Mouse (Mus musculus) A20 (cell line): ENCODE results near the gene Hltf.
"Not testable (repeated sequence)": the region's sequence is repeated elsewhere in the genome, so short reads cannot be mapped to it uniquely, and the experiment has no call there.

Experiments used
- DNase-seq: peaks from one replicate; pipeline ENCODE4 v3.0.0-alpha.2; 2011; ENCODE audit warnings: low read depth, low spot score

Gene Hltf

DNA sequence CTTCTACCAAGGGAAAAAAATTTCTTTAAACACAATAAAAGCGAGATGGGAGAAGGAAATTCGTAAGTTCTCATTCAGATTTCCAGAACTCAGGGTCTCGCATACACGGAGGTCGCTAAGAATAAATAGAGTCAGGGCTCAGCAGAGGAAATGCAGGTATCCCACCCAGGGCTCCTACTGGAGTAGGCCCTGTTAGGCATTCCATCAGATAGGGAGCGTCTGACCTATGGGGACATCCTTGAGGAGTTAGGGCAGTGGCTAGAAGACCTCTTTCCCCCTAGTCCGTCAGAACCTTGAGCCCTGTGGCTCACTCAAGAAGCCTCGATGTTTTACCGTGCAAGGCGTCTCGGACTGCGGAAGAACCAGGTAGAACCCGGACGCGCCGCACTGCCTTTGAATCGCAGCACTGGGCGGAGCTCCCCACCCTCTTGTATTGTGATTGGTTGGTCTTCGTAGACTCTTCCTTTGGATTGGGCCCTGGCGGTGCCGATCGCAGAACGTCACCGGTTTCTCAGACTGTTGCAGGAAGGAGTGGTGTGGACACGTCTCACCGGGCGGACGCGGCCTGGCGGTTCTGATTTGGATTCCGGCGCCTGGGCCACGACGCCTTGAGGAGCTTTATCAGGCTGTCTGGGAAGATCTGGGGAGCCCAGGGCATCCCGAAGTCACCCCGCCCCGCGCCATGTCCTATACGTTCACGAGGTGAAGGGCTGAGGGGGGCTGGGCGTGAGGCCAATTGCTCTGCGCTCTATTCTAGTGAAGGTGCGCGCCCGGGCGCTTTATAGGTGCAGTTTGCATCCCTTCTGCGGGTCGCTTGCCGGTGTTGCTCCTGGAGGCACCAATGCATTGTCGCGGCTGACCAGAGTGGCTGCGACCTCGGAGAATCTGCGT lies at the start of gene Hltf:
Gene Hltf (plus strand): TSS at position 506 of the 891 bp plus-strand sequence.
- peak; percentile 97 for DNase-seq

DNA sequence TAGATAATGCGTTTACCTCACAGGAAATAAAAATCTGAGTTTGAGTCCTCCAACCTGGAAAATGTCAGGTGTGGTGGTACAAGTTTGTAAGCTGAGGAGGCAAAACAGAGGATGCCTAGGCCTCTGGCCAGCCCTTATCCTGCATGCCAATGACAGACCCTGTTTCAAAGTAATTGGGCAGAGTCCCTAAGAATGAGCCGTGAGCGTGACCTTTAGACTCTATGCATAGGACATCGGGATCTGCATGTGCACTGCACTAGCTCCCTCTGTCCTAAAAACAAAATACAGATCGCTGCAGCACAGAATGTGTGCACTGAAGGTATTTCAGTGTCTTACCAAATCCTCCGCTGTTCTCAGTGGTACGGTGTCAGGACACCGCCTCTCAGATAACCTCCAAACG lies 47.1 kb upstream of the Hltf start:
- DNase-seq = no peak

GRCm38 (mm10) chr3:20010905-20011304 lies 46.7 kb upstream of the Hltf start:
- DNase-seq = not testable (repeated sequence)

- no peak for DNase-seq
Observed at GRCm38 (mm10) chr3:20014454-20014853, 43.2 kb upstream of the Hltf start.

DNA sequence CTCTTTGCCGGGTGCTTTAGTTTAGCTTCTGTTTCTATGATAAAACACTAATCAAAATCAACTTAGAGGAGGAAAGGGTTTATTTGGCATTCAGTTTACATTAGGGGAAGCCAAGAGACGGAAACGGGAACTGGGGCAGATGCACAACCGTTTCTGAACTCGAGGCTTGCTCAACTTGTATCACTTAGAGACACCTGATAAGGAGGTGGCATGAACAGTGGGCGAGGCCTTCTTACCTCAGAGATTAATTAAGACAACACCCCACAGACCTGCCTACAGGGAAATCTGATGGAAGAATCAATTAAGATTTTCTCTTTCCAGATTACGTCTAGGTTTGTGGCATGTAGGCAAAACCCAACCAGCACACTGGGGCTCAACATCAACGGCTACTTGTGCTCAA lies 39.5 kb upstream of the Hltf start:
- no peak for DNase-seq

- no peak for DNase-seq
Observed at GRCm38 (mm10) chr3:20023832-20024231, 33.8 kb upstream of the Hltf start.

DNA sequence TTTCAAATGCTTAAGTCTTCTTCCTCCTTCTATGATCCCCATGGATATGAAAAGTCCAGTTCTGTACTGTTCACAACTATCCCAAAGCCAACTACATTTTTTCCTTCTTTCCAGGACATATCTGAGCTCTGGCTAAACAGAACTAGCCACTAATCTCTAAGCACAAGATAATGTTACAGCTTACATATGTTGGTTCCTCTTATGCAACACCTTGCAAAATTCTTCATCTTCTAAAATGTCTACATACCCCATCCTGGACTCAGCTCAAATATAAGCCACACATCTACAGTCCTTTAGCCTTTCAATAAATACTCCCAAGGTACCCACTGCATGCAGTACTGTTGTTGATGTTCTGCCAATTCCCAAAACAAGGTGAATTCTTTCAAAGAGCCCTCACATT lies 31.1 kb upstream of the Hltf start:
- DNase-seq = no peak

GRCm38 (mm10) chr3:20026996-20027689 lies 30.5 kb upstream of the Hltf start:
- peak; percentile 88 for DNase-seq

- DNase-seq = no peak
Observed at GRCm38 (mm10) chr3:20027788-20028187, 29.8 kb upstream of the Hltf start.

- peak; percentile 27 for DNase-seq
Observed at GRCm38 (mm10) chr3:20028640-20029039, 29.0 kb upstream of the Hltf start.

DNA sequence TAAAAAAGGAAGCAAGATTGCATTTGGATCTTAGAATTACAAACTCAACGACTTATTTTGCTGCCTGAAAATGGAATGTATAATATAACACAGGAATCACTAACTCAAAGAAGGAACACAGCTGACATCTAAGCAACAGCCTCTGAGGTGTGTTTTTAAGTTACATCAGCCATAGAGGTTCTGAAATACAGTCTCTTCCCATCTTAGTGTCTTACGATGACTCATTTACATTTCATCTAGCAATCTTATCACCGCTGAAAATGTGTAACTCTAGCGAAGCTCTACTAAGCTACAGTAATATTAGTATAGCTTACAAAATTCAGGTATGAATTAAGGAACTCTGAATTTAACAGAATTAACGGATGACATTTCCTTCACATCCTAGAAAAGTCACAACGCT lies 26.8 kb upstream of the Hltf start:
- no peak for DNase-seq

DNA sequence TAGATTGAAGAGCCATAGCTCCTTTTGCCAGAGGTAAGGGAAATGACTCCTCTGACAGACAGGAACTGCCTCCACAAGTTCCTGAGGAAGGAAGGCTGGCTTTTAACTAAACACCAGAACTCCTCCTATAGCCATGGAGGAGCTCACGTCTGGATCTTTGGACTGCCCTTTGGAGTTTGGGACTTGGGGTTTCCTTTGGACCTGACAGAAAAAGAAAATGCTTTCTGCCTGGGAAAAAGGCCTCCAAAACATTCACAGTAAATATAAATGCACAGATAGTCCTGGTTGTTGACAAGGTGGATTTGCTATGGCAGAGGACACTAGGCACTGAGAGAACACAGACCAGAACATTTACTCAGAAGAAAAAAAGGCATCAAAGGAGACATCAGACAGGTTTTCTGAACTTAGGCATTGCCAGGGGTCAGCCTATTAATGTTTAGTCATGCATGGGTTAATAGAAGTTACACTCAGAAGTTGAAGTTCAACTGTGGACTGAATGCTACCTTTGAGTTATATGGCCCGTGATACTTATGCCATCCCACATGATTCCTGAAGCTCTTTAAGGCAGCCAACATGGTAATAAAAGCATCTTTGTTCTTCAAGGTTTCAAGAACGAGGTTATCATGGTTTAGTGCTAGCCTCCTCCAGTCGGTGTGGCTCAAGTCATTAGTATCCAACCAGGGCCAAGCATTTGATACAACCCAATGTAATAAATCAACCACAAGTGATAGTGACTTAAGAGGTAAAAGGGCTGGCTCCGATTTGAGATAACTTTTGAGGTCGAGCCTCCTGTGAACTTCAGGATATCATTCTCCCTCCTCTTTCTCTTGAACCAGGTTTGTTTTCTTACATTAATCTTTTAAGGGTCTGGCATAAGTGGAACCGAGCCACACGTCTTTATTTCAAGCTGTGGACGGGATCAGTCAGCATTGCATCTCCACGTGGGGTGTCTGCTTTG lies 23.6 kb upstream of the Hltf start:
- peak; percentile 18 for DNase-seq

- peak; percentile 97 for DNase-seq
Observed at GRCm38 (mm10) chr3:20034719-20035404, 22.7 kb upstream of the Hltf start, which contains the start of gene Hps3. Hps3 (minus strand) TSS chr3:20035315.

GRCm38 (mm10) chr3:20036069-20036468 lies 21.5 kb upstream of the Hltf start:
- no peak for DNase-seq

DNA sequence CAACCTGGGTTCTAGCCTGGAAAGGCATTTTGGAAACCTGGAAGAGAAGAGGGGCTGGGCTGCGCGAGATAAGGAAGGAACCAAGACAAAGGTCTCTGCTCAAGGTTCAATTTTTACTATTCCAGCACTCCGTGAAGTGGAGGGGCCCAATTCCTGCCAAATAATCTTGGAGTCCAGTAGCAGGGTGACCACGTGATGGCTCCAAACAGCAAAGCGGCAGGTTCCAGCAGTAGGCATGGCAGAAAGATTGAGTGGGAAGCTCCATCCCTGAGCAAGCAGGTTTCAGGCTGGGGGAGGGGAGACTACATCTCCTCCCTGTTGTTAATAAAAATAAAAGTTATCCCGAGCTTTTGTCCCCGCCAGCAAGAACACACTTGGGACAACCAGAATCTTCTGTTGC lies 16.1 kb upstream of the Hltf start:
- not testable (repeated sequence) for DNase-seq

DNA sequence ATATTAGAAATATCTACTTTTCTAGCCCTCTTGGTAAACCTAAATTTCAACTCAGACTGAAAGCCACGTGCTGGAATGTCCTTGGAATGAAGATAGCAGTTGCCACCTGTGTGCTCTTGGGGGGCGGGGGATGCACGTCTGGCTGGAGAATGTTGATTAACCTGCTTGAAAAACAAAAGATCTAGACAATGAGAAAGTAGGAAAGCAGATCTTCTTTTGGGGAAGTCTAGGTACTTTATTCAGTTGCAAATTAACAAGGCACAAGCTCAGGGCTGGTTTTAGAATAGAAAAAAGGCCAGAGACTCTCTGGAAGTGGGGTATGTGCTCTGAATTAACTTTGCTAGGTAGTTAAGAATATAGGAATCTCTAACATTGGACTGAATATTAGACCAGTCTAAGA lies 12.9 kb upstream of the Hltf start:
- DNase-seq = not testable (repeated sequence)

DNA sequence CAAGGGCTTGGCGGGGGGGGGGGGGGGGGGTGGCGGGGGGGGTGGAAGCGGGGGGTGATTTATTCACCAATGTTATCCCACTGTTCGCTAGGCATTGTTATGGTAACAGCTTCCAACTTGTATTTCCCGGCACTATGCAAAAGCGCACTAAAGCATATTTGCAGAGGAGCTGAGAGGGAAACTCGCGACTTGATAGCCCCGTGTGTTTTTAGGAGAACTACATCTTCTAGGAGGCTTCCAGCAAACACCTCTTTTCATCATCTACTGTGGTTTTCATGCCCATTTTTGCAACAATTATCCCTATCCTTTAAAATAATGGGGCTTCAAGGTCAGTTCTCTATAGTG lies 558 bp downstream of the Hltf start:
- peak; percentile 45 for DNase-seq

DNA sequence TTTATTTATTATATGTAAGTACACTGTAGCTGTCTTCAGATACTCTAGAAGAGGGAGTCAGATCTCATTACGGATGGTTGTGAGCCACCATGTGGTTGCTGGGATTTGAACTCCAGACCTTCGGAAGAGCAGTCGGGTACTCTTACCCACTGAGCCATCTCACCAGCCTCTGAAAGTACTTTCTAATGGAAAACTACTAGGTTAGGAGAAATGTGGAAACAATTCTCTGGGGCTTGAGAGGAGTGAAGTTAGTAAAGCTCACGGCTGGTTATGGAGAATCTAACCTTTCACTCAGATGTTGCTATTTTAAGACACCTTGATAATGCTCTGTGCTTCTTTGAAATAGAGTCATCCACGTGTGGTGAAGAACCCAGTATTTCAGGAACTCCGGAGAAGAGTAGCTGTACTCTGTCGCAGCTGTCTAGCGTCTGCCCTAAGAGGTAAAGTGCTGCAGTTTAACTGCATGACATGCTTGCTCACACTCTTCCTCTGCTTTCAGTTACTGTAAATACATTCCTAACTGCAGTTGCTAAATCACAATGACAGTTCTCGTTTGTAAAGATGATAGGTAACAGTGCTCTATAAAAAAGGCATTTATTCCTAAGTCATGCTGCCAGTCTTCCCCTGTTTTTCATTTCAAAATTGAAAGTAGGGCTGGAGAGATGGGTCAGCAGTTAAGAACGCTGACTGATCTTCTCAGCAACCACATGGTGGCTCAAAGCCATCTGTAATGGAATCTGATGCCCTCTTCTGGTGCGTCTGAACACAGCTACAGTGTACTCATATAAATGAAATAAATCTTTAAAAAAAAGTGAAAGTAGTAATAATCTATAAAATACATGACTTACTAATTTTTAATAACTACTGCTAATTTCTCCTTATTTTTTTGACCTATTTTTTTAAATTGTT lies 18.8 kb downstream of the Hltf start:
- peak; percentile 50 for DNase-seq

DNA sequence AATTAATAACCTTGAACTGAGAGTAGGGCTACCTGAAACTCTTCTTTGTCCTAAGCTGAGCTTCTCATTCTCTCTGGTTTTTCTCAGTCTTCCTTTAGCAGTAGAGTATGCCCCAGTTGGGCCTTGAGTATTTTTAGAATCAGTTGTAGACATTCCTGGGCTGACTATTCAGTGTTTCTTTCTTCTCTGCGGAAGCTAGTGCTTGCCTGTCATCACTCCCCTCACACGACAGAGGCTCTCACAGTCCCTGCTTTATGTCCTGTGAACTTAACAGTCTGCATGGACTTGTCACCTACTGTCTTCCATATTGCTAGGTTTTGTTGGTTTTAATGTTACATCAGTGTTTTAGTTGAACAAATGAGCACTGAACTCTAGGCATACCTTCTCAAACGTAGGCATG lies 24.6 kb downstream of the Hltf start:
- no peak for DNase-seq

DNA sequence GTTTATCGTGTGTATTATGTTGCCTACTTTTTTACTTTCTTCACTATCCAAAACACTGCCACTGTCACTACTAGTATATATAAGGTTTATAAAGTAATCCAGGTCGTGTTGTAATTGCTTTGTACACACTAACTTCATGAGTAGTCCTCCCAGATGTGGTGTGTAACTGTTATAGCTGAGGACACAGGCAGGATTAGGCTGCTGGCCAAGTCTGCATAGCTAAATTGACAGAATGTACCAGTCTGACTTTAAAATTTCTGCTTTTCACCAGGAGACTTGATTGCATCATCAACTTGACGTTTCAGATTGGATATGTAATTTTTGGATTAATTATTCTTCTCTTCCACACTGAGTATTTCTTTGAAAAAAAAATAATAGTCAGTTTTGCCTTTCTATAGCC lies 46.2 kb downstream of the Hltf start:
- no peak for DNase-seq
